Mouse (Mus musculus) thymus, adult 18-20 months (tissue): Measurements from ENCODE around the gene Nf1.

Source experiments
- DNase-seq, 2 experiments: peaks; one replicate each; pipeline ENCODE4 v3.0.0; 2022; ENCODE audit warnings: mixed read lengths in 2 of 2

The Nf1 gene

DNA sequence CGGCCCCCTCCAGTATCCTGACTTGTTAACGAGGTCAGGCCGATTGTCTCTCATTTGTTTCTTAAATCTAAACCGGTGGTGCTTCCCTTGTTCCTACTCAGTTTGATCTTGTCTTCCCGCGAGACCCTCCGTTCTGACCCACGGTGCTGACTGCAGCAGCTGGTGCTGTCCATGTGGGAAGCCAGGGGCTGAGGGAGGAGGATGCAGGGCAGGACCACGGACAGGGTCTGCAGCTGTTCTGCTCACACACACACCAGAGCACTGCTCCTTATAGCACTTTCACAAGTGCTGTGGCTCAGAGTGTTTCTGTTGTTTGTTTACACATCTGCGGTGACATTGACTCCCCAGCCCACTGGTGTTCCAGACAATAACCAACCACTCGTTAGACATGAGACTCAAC, 254.0 kb downstream of the Nf1 start:
- DNase-seq, result no peak

DNA sequence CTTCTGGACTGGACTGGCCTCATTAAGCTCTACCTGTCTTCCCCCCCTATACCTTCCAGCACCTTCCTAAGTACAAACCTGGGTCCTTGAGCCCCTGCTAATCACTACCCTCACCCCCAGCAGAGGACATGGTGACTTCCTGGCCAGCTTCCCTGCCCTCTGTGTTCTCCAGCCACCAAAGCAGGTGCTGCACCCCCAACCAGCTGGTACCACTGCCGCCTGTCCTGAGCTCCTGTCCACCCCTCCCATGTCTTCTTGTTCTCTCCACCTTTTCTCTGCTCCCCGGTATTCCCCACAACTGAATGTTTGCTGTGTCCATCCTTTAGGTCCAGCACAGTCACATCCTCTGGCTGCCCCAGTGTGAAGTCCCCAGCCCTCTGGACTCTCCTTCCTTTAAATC, 271.0 kb downstream of the Nf1 start:
- DNase-seq, result no peak

DNA sequence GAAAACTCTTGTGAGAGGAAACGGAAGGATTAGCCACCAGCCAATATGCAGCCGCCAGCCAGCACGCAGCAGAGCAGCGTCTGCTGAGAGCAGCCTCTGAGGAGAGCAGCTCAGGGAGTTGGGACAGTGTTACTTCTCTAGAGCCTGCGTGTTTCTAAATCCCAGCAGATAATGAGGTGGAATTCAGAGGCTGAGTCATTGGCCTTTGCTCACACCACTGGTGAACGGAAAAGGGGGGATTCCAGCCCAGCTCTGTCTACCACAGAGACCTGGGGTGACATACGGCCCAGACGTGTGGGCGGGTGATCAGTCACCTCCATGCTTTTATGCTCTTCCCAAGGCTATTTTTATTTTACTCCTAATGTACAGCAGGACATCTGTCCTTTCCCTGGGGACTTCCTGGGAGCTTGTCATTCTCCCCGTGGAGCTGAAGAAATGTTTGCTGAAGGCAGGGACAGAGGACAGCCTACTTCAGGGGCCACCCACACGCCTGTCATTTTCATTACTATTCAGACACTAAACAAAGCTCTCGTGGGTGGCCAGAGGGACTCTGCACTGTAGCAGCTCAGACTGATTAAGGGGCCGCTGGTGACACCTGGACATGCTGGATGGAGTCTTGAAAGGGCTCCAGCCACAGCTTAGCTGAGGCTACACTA, 271.6 kb downstream of the Nf1 start:
- no peak for DNase-seq

DNA sequence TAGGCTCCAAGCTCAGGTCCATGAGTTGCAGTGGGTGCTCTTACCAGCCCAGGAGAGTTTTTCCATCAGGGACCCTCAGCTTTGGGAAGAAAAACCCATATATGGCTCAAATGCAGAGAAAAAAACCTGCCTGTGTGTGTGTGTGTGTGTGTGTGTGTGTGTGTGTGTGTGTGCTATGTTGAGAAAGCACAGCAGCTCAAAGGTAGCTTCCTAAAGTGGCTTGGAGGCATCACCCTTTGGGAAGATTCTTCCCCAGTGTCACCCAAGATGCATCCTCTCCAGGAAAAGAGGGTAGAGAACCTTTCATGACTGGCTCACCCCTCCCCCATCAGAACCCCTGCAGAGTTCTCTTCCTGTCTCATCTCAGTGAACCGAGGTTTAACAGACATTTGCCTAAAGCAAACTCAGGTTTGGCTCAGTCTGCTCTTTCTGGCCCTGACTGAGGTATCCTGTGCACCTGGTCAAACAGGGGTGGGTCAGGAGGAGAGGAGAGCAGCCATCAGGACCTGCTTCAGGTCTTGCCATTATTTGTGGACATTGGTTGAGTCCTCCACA, 272.6 kb downstream of the Nf1 start:
- DNase-seq, result peak; percentile 62 to 75

DNA sequence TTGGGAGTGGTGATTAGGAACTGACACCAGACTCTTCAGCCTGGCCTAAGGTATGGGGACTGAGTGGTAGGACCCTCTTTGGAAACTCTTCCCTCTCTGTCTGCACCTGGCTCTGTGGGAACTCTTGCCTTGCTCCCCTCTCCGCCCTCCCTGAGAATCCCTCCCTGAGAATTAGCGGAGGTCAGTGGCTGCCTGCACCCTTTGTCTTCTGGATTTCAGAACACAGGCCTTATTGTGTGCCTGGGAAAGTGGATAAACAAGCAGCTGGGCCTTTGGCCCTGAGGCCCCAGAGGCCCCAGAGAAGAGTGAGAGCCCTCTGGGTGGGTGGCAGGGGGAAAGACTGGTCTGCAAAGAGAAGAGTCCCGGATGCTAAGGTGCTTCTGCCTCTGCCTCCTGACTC, 273.6 kb downstream of the Nf1 start:
- DNase-seq, result no peak

DNA sequence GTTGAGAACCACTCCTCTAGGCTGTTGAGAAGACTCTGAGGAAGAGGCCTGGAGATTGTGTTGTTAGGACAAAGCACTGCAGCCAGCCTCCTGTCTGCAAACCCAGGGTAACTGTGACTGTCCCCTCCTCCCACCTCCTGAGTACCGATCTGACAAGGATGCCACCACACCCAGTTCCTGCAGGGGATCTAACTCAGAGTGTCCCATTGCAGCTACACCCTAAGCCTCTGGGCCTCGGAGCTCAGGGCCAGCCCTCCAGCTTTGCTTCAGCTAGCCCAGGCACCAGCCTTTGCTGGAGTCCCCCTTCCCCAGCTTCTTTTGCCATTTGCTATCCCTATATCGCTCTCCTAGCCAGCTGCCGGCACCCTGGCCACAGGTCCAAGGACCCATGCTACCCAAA, 274.2 kb downstream of the Nf1 start:
- DNase-seq, result peak in 1 of 2 experiments; percentile 42

DNA sequence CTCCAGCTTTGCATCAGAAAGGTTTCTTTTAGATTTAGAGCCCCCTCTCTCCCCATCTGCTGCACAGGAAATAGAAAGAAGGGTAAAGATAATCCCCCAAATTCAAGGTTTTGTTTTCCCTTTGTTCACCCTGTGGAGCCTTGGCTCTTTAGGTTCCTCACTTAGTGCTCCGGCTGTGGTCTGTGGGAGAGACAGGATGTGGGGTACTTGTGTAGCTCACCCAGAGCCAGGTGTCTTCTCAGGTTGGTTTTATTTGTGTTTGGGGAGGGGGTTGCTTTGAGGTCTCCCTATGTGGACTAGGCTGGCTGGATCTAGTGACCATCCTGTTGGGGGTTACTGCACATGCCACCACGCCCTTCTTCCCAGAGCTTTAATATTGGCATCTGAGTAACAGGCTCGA, 275.4 kb downstream of the Nf1 start:
- peak in 1 of 2 experiments; percentile 66 for DNase-seq

DNA sequence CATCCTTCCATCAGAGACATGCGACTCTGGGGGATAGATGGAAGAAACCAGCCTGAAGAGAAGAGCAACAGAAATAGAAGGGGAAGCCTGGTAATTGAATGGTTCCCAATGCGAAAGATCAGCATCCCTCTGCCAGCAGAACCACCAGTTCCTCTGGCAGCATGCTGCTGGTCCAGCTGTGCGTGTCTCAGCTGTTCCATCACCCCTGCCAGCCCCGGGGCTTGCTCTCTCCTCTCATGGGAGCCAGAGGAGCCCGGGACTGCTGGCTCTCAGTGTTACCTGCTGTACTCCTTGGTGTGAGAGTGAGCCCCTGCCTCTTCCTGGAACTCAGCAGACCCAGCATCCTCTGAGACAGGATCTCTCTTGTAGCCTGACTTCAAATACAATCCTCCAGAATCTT, 276.4 kb downstream of the Nf1 start:
- DNase-seq, result no peak

DNA sequence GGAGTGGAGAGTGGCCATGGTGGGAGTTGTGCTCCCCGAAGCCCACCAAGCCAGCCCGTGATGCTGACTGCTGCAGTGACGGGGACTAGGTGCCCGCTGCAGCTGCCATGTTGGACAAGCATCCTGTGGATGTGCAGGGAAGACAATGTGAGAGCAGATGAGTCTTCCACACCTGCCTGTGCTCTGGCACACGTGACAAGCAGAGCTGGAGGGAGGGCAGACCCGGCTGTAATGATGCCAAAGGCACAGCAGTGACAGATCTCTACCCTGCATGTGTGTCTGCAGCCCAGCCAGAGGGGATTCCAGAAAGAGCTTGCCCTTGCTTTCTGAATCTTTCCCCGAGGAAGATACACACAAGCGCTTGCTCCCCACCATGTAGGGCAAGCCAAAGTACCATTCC, 278.5 kb downstream of the Nf1 start:
- peak; percentile 40 to 64 for DNase-seq

DNA sequence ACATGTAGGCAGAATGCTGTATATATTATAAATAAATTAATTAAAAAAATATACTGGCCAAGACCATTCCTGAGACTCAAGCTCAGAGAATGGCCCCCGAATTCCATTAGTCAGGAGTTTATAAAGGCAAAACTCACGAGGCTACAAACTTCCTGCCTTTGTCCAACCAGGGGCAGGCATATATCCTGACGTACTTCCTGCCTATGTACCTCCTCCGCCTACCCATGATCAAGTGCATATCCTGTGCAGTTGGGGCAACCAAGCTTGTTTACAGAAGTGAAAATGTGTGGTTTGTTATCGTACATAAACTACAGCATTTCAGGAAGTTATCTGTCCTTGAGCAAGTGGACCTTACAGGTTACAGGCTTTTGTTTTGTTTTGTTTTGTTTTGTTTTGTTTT, 283.5 kb downstream of the Nf1 start:
- no peak for DNase-seq

DNA sequence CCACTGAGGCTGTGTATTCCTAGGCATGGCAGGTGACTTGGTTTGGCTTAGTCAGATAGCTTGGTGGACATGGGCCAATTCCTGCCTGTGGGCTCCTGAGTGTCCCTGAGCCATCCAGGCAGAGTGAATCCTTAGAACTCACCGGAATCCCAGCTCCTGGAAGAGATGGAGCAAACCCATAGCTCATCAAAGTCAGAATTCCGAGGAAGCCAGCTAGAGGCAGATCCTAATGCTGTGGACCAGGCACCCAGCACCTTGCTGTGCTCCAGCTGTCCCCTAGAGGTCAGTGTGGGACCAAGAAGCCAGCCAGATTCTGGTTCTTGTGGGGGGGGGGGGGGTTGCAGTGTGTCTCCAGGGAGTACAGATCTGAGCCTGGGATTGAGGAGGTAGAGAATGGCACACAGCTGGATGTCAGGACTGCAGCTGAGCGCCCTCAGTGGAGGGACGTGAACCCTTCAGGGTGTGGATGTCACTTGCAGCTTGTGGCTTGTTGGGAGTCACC, 285.4 kb downstream of the Nf1 start:
- DNase-seq, result no peak

DNA sequence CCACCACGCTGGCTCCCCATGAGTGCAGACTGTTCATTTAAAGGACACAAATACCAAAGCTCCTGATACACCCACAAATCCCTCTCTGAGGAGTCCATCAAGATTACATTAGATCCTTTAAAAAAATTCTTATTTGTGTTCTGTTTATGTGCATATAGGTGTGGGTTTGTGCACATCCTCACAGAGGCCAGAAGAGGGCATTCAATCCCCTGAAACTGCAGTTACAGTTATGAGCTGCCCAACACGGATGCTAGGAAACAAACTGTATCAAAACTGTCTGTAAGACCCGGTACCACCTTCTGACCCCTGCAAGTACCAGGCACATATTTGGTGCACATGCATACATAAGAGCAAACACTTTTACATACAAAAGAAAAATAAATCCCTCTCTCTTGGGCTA, 289.2 kb downstream of the Nf1 start:
- DNase-seq, result no peak

DNA sequence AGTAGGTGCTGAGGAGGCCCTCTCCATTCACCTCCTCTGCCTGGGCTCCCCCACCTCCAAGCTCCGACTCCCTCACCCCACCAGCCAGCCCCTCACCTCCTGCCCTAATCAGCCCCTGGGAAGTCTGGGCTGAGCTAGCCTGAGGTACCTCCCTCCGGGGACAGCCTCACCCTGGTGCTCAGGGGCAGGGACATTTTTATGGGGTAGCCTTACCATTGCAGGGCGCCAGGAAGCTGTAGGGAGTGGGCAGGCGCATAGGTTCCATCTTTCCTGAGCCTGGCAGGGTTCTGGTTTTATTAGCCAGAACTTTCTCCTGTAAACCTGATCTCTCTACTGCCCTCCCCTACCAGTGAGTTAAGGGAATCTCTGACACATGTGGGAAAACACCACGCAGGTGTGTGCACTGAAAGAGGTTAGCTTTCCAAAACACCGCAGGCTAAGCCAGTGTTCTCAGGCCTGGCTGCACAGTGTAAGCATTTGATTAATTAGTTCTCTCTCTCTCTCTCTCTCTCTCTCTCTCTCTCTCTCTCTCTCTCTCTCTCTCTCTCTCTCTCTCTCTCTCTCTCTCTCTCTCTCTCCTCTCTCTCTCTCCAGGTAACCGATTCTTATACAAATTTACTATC, 290.4 kb downstream of the Nf1 start:
- DNase-seq, result no peak

DNA sequence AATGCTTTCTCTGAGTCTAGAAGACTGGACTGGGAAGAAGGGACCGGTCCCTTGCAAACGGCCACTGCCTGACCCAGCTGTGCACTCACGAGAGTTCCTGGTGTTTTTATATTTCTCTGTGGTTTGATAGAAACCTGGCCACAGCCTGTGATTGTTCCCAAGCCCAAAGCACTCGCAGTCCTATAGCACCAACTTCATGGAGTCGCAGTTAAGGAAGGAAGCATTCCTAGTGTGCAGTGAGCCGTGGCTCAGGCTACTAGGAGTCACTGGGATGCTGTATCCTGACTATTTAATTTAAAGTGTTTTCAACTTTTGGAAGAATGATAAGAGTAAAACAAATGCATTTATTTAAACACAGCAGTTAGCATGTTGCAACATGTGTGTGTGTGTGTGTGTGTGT, 291.0 kb downstream of the Nf1 start:
- DNase-seq, result no peak
